Mouse (Mus musculus) heart, embryonic 14.5 days (tissue): ENCODE data around the gene Gm11096. TPM values are rescaled to one million over a fixed set of nuclear protein-coding genes. Genes with fewer than 3 reads are reported as not detected.

Experiments
- ATAC-seq: fragments of 200-750 bp; cut with Nextera tagmentation; 2 replicates; pipeline ENCODE4 v1.8.0; 2017; ENCODE audit warnings: low read depth, moderate TSS enrichment; ENCODE audit not compliant: insufficient number of reproducible peaks, insufficient read depth, low FRiP score
- H3K27ac ChIP-seq, 2 experiments: fragments of 200-500 bp in 1 of 2; fragments of 300-500 bp in 1 of 2; sonication (generic) in 1 of 2; replicated peaks in 1 of 2; 2 replicates each; pipeline ENCODE4 v1.5.1; 2012 to 2014; ENCODE audit warnings: low read depth in 2 of 2, low read length in 2 of 2, control low read depth in 1 of 2, mild to moderate bottlenecking in 1 of 2, mixed read lengths in 1 of 2; ENCODE audit not compliant: control insufficient read depth in 1 of 2, insufficient read depth in 1 of 2
- H3K27me3 ChIP-seq: fragments of 300-500 bp; sonication (generic); 2 replicates; pipeline ENCODE4 v1.6.1; 2014; ENCODE audit warnings: mild to moderate bottlenecking, low read length, control low read depth; ENCODE audit not compliant: control insufficient read depth, insufficient read depth
- H3K36me3 ChIP-seq: fragments of 300-500 bp; sonication (generic); 2 replicates; pipeline ENCODE4 v1.6.1; 2014; ENCODE audit warnings: mild to moderate bottlenecking, control low read depth, low read length, mixed read lengths; ENCODE audit not compliant: control insufficient read depth, insufficient read depth
- H3K4me1 ChIP-seq, 2 experiments: fragments of 200-500 bp in 1 of 2; fragments of 300-500 bp in 1 of 2; sonication (generic) in 1 of 2; 2 replicates each; pipeline ENCODE4 v1.6.1; 2012 to 2014; ENCODE audit warnings: low read length in 2 of 2, control low read depth in 1 of 2, mixed read lengths in 1 of 2; ENCODE audit not compliant: control insufficient read depth in 2 of 2, insufficient read depth in 2 of 2
- H3K4me2 ChIP-seq: fragments of 300-500 bp; sonication (generic); 2 replicates; pipeline ENCODE4 v1.6.1; 2014; ENCODE audit warnings: mild to moderate bottlenecking, low read length
- H3K4me3 ChIP-seq, 2 experiments: fragments of 200-500 bp in 1 of 2; fragments of 300-500 bp in 1 of 2; sonication (generic) in 1 of 2; 2 replicates each; pipeline ENCODE4 v1.5.1; 2012 to 2014; ENCODE audit warnings: low read length in 2 of 2, mild to moderate bottlenecking in 2 of 2, control low read depth in 1 of 2, low read depth in 1 of 2, moderate library complexity in 1 of 2; ENCODE audit not compliant: control insufficient read depth in 1 of 2, insufficient read depth in 1 of 2
- H3K9ac ChIP-seq: fragments of 300-500 bp; sonication (generic); 2 replicates; pipeline ENCODE4 v1.6.1; 2014; ENCODE audit warnings: mild to moderate bottlenecking, low read length
- H3K9me3 ChIP-seq: fragments of 300-500 bp; sonication (generic); 2 replicates; pipeline ENCODE4 v1.6.1; 2016; ENCODE audit warnings: low read length, control low read depth; ENCODE audit not compliant: control insufficient read depth
- WGBS: fragments of 180-500 bp; shearing (Covaris S2); extraction: QIAGEN DNeasy Blood & Tissue Kit; methylation state at CpG from one replicate; pipeline ENCODE4 v1.1.7; 2014; 5-methylcytosine and 5-hydroxymethylcytosine counted together
- polyA plus RNA-seq: library from polyadenylated mRNA; unstranded; fragments of >200 nt; fragmentation: Nextera tagmentation; extraction: Ambion mirVana; gene quantifications from 2 replicates; pipeline ENCODE4 v1.2.1, GENCODE M21; 2014

Gm11096 gene
- not detected in 2 replicates for polyA plus RNA-seq

- H3K9me3 ChIP-seq, result no peaks in the 10 kb centered on the region
- peaks cover 0 to 3% of the 10 kb centered on the region in 2 experiments; a peak in 2 of 4 replicates for H3K4me1 ChIP-seq
- no peak within 1 kb of the TSS for H3K4me2 ChIP-seq
- H3K27ac ChIP-seq, result no peak within 1 kb of the TSS
- no peak for ATAC-seq
- no peaks in the 10 kb centered on the region for H3K27me3 ChIP-seq
- H3K36me3 ChIP-seq, result peaks cover 81% of the 10 kb centered on the region
- no peak within 1 kb of the TSS for H3K9ac ChIP-seq
- no peak within 1 kb of the TSS for H3K4me3 ChIP-seq
Observed at GRCm38 (mm10) chr17:81441463-81441862, at the start of gene Gm11096. TSS of gene Gm11096 (plus strand) at chr17:81441763.

GRCm38 (mm10) chr17:81393040-81393439 is 48.5 kb upstream of the Gm11096 start:
- H3K4me1 ChIP-seq, result peaks cover 3 to 11% of the 10 kb centered on the region in 2 experiments; a peak in 3 of 4 replicates
- no peak overlapping the region for H3K4me3 ChIP-seq
- no peaks in the 10 kb centered on the region for H3K27me3 ChIP-seq
- peaks cover 77% of the 10 kb centered on the region for H3K36me3 ChIP-seq
- ATAC-seq, result no peak
- no peaks in the 10 kb centered on the region for H3K9me3 ChIP-seq
- 74% methylated on average over 4 of the region's 4 CpGs for WGBS
- H3K9ac ChIP-seq, result no peak overlapping the region
- H3K4me2 ChIP-seq, result no peak overlapping the region
- H3K27ac ChIP-seq, result no peak overlapping the region

GRCm38 (mm10) chr17:81394124-81394523 is 47.4 kb upstream of the Gm11096 start:
- Histone ChIP-seq H3K27ac (no peak overlapping the region), H3K4me3 (no peak overlapping the region), H3K9me3 (no peaks in the 10 kb centered on the region), H3K4me1 (peaks cover 0 to 11% of the 10 kb centered on the region in 2 experiments; a peak in 1 of 4 replicates), H3K27me3 (no peaks in the 10 kb centered on the region), H3K9ac (no peak overlapping the region), H3K36me3 (peaks cover 76% of the 10 kb centered on the region), H3K4me2 (no peak overlapping the region)
- WGBS, result 53% methylated on average over 2 of the region's 2 CpGs
- no peak for ATAC-seq

- Histone ChIP-seq H3K4me3 (no peak overlapping the region), H3K9ac (no peak overlapping the region), H3K27ac (no peak overlapping the region), H3K4me1 (peaks cover 0 to 23% of the 10 kb centered on the region in 2 experiments; a peak in 3 of 4 replicates), H3K4me2 (no peak overlapping the region), H3K9me3 (no peaks in the 10 kb centered on the region), H3K27me3 (no peaks in the 10 kb centered on the region), H3K36me3 (peaks cover 83% of the 10 kb centered on the region)
- 84% methylated on average over 1 of the region's 1 CpGs for WGBS
- ATAC-seq, result no peak
Observed at GRCm38 (mm10) chr17:81397434-81397833, 44.1 kb upstream of the Gm11096 start.

GRCm38 (mm10) chr17:81400377-81400776 is 41.2 kb upstream of the Gm11096 start:
- 68% methylated on average over 5 of the region's 5 CpGs for WGBS
- peak overlapping the region in 1 of 2 experiments; percentile 12; a peak in 1 of 4 replicates for H3K27ac ChIP-seq
- H3K4me1 ChIP-seq, result peaks cover 2 to 35% of the 10 kb centered on the region in 2 experiments; a peak in 3 of 4 replicates
- no peak overlapping the region for H3K4me2 ChIP-seq
- H3K36me3 ChIP-seq, result peaks cover 82% of the 10 kb centered on the region
- H3K9ac ChIP-seq, result no peak overlapping the region
- no peak for ATAC-seq
- H3K4me3 ChIP-seq, result no peak overlapping the region
- no peaks in the 10 kb centered on the region for H3K27me3 ChIP-seq
- no peaks in the 10 kb centered on the region for H3K9me3 ChIP-seq

- Histone ChIP-seq H3K27me3 (no peaks in the 10 kb centered on the region), H3K9me3 (no peaks in the 10 kb centered on the region), H3K4me2 (no peak overlapping the region), H3K4me1 (peaks cover 2 to 43% of the 10 kb centered on the region in 2 experiments; a peak in 3 of 4 replicates), H3K36me3 (peaks cover 82% of the 10 kb centered on the region), H3K9ac (no peak overlapping the region), H3K27ac (peak overlapping the region; percentile 60 to 65), H3K4me3 (no peak overlapping the region)
- 24% methylated on average over 2 of the region's 2 CpGs for WGBS
- ATAC-seq, result peak; percentile 52
Observed at GRCm38 (mm10) chr17:81402636-81403035, 38.9 kb upstream of the Gm11096 start.

- Histone ChIP-seq H3K4me1 (peaks cover 2 to 43% of the 10 kb centered on the region in 2 experiments; a peak in 3 of 4 replicates), H3K9ac (no peak overlapping the region), H3K9me3 (no peaks in the 10 kb centered on the region), H3K27ac (peak overlapping the region; percentile 60 to 65), H3K4me3 (no peak overlapping the region), H3K36me3 (peaks cover 86% of the 10 kb centered on the region), H3K27me3 (no peaks in the 10 kb centered on the region), H3K4me2 (no peak overlapping the region)
- 80% methylated on average over 4 of the region's 4 CpGs for WGBS
- ATAC-seq, result peak; percentile 33; the same call in 1 of the 2 replicates
Observed at GRCm38 (mm10) chr17:81403121-81403520, 38.4 kb upstream of the Gm11096 start.

- peaks cover 2 to 43% of the 10 kb centered on the region in 2 experiments; a peak in 3 of 4 replicates for H3K4me1 ChIP-seq
- WGBS, result 76% methylated on average over 4 of the region's 4 CpGs
- no peak overlapping the region for H3K4me3 ChIP-seq
- no peak for ATAC-seq
- H3K9me3 ChIP-seq, result no peaks in the 10 kb centered on the region
- peak overlapping the region; percentile 37 to 65; a peak in 1 of 4 replicates for H3K27ac ChIP-seq
- H3K4me2 ChIP-seq, result no peak overlapping the region
- peaks cover 87% of the 10 kb centered on the region for H3K36me3 ChIP-seq
- no peaks in the 10 kb centered on the region for H3K27me3 ChIP-seq
- H3K9ac ChIP-seq, result no peak overlapping the region
Observed at GRCm38 (mm10) chr17:81404225-81404624, 37.3 kb upstream of the Gm11096 start.
